Mouse (Mus musculus) liver, adult (tissue): ENCODE measurements around the gene Lgi1.

ENCODE experiments used
- GATA4 ChIP-seq: IDR thresholded peaks from 2 replicates; pipeline ENCODE4 v1.6.1; 2014; ENCODE audit warnings: mild to moderate bottlenecking, low read length; ENCODE audit not compliant: insufficient replicate concordance

The Lgi1 gene

DNA sequence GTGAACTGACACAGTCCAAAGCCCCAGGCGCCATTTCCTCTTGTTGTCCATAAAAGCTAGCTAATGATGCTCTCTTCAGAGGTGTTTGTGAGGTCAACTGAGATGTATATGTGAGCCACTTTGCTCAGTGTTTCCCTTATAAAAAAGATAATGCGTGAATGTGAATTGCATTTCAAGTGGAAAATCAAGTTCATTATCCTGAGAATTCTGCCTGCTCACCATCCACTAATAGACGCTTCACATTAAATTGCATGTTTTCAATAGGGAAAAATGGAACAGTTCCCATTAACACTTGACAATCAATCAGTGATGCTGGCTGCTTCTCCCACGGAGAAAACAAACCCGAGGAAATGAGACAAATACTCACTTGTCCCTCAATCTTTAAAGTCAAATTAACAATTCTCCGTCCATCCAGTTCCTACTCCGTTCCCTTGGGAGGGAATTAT, 18.1 kb upstream of the Lgi1 start:
- no peak for TF ChIP-seq GATA4

DNA sequence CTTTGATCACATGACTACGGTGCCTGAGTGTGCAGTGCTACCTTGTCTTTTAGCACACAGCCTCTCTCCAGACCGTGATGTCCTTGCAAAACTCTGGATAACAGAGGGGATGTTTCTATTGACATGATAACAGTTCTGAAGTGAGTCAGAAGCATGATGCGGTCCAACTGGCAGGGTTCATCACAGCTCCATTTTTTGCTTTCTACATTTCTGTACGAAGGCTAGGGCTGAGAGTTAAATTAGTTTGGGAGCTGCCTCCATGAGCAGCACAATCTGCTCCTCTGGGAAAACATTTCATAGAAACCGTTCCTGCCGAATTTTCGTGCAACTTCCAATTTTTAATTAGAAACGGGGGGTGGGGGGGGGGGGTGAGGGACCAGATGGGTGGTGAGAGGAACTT, 14.7 kb upstream of the Lgi1 start:
- TF ChIP-seq GATA4: no peak

DNA sequence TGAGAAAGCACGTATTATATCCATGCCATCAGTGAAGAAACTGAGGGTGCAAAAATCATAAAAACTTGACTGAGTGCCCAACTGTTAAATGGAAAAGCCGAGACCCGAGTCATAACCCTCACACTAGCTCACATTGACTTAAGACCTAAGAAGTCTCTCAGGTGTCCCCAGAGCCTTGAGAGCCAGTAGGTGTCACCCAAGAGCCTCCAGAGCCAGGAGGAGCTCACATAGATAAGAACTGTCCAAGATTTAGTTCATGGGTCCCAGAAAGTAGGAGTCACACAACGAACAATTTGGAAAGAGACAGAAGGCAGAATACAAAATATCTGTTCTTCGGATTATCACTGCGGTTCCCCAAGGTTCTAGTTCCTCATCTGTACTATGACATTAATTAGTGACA, 10.5 kb upstream of the Lgi1 start:
- TF ChIP-seq GATA4: no peak

DNA sequence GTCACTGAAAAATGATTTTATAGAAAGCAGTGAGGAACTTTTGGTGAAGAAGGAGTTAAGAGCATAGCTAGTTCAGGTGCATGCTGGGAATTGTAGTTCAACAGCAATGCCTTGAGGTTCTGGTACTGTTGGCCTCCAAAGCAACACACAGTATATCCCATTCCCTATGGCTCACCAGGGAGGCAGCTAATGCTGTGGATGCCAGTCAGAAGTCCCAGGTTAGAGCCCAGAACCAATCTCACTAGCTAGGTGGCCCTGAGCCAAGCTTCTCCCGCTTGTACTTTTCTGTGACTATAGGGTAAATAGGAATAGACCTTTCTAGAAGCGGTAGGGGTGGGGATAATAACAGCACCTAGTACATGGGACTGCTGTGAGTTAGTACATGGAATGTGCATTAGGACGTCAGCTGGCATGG, 5.7 kb upstream of the Lgi1 start:
- TF ChIP-seq GATA4: no peak

DNA sequence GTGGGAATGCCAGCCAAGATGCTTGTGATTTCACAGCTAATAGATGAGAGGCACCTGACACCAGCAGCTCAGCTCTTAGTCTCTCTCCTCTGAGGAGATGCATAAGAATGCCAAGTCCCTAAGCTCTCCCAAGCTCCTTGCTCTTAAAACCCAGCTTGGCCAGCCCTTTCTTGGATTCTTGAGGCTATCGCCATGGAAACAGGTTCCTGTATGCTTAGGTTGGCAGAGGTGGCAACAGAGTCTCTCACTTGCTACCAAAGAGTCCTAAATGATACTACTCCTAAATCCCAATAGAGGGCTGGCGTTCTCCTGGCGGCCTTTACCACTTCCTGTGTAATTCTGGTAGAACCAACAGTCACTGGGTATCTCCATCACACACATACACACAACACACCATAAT, 4.9 kb upstream of the Lgi1 start:
- no peak for TF ChIP-seq GATA4

DNA sequence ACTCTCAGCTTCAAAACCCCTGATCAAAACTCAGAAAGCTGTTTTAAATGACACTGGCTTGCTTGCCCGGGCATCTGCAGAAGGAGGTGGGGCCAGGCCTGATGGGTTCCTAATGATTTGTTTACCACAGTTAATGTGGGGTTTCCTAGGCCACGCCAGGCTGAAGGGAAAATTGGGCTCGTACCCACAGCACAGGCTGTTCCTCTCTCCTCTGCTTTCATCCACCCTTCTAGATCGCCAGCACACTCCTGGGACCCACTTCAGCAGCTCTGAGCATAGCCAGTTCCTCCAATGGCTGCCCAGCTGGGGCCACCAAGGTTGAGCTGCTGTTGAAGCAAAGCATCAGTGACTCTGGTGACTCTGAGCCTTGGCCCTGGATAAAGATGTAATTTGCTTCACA, 4.0 kb upstream of the Lgi1 start:
- TF ChIP-seq GATA4: no peak

DNA sequence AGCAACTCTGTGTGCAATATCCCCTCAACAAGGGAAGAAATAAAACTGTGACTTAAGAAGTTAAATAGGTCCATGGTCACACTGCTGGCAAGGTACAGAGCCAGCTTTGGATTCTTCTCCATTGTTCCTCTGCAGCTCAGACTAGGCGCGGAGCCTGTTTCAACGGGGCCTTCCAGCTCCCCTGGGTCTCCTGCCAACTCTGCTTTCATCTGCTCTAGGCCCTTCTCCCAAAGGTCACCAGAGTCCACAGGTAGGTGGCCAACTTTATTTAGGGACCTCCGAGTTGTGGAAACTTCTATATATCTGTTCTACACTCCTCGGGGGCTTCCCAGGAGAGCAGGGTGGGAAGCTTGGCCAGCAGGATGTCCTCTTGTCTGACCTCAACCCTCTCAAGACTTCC, 3.0 kb upstream of the Lgi1 start:
- no peak for TF ChIP-seq GATA4

DNA sequence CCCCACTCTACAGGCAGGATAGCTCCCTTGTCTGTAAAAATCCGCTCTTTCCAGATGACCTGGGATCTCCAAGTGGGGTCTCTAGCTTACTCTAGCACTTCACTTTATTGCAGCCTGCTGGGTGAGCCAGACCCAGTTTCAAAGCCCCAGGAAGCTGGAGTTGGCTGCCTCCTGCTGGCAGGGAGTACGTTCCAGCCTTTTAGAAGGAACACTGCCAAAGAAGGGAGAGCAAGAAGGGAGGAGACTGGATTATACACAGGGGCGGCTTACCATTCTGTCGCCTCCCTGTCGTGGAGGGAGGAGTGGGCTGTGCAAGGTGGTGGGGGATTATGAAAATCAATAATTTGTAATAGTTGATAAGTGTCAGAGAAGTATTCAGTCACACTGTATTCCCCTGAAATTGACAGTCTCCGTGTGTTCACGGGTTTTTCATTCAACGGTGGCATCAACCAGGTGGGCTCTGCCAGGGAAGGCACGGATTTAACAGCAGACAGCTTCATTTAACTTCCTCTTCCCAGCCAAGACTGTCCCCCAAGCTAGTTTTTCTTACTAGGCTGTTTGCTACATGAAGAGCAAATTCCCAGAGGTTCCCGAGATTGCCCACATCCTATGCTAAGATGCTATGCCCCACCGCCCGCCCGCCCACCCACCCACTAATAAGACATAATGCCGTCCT, 369 bp upstream of the Lgi1 start:
- TF ChIP-seq GATA4: no peak

DNA sequence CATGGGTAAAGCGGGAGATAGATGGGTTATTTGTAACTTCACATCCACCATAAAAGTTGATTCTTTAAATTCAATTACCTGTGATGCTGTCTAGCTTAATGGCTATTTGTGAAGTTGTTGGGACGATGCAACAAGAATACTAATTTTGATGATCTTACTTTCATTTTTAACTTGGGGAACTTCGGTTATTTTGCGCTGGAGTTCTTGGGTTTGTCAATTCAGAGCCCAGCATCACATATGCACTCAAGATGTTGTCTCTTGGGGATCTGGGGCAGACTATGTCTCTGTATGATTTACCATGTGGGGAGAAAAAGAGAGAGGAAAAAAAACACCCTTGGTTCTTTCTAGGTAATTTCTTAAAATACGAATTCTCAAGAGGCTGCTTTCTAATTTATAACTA, 1.4 kb downstream of the Lgi1 start:
- TF ChIP-seq GATA4: no peak

DNA sequence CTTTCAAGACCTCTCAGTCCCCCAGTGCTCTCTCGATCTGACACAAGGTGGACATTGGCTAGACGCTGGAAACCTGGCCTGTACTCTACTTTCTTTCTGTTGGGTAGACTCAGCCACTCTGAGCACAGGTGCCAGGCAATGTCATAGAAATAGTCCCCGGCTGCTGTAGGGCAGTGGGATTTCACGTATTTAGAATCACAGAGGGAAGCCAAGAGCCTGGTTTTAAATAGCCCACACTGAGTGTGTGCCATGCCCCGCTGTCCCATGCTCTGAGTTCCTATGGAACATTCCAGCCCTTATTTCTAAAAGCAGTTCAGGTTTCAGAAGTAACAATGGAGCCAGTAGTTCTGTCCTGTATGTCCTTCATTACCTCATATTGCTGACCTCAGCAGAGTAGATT, 3.1 kb downstream of the Lgi1 start:
- TF ChIP-seq GATA4: no peak

DNA sequence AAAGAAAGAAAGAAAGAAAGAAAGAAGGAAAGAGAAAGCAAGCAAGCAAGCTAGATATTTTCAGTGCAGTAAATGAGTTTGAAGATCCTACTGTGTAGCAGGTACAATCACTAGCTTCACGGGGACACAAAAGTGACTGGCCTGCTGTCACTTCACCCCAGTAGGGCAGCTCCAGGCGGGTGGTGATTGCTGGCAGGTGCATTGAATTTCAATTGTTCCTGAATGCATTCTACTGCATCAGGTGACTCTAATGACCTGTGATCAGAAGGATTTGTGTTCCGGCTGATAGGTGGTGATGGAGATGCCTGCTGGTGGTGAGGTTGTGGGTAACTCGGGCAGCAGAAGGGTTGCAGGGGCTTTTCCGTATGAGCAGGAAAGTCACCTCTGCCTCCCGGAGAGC, 6.7 kb downstream of the Lgi1 start:
- TF ChIP-seq GATA4: no peak

DNA sequence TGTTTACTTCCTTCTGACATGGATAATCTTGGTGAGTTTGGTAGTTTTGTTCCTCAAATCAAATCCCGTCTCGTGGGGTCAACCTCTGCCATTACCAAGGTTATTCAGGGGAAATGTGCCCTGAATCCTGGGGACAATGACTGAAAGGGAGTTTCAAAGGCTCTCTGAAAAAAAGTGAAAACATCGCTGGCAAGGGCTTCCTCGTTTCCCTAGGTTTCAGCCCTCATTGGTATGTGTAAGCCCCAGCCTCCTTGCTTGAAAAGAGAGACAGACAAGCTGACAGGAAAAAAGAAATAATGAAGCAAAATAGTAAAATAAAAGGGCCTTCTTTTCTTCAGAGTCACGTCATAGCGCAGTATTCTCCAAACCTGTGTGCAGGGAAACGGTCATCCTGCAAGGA, 9.5 kb downstream of the Lgi1 start:
- no peak for TF ChIP-seq GATA4

DNA sequence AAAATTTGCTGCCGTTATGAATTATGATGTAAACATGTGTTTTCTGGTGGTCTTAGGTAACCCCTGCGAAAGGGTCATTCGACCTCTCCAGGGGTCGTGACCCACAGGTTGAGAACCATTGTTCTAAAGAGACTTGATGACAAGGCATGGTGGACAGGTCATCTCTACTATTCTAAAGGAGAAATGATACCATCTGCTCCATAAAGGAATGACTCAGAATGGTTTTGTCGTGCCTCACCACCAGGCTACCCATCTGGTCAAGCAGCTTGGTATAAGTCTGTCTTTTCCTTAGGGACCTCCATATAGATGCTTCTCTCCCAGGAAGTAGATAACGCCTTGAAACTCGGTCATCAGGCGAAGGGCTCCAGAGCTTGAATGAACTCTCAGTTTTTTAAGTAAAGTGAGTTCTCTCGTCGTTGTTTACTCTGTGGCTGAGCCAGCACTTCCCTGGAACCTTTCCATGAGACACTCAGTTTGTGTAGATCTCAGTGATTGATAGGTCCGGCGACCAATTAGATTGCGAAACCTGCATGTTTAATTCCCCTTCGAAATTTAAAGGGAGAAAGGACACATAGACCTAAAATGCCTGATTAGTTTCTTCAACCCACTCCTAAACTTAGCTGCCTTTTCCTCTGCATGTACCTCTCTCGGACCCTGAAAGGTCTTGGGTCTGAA, 10.5 kb downstream of the Lgi1 start:
- TF ChIP-seq GATA4: no peak

DNA sequence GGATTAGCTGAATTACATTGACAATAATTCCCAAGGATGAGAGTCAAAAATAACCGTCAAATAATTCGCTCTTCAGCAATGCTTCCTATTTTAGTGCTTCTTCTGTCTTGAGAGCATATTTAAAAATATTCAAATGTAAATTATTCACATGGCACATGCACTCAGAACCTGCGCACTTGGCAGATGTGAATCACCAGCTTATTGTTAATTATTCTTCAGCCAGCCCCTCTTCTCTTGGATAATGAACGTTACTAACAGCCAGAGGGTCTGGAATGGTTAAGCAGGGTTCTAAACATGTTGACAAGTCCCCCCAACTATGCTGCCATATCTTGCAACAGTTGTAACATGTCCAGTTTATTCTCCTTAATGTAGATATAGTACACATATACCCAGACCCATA, 11.9 kb downstream of the Lgi1 start:
- no peak for TF ChIP-seq GATA4

DNA sequence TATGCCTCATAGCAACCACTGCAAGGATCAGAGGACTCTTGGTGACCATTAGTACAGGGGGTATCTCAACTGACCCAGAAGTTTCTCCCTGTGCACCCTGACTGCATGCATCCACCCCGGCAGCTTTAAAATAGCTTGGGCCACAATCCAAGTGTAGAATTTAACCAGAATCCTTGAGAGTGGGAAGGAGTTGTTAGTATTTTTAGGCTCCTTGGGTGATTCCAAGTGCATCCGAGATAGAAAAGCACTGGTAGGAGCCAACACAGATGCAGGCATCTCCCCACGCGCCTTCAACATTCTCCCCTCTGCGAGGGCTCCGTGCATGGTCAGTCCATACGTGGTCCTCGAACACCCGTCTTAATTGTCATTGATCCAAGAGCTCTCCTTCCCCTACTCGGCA, 15.9 kb downstream of the Lgi1 start:
- no peak for TF ChIP-seq GATA4

DNA sequence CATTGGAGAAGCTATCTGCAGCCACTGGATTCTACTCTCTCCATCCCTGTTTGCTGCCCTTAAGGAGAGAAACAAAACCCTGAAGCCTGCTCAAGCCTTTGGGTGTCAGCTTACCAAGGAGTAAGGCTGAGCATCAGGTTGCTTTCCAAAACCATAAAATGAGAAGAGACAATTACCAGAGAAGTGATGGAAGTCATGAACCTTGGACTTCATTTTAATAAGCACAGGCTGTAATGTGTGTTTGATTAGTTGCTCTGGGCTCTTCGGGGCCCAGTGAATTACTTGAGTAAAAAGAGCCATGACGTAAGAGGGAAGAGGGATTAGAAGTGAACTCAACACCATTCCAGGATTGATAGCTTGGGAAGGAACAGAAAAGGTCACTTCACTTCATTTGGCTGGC, 18.1 kb downstream of the Lgi1 start:
- no peak for TF ChIP-seq GATA4

DNA sequence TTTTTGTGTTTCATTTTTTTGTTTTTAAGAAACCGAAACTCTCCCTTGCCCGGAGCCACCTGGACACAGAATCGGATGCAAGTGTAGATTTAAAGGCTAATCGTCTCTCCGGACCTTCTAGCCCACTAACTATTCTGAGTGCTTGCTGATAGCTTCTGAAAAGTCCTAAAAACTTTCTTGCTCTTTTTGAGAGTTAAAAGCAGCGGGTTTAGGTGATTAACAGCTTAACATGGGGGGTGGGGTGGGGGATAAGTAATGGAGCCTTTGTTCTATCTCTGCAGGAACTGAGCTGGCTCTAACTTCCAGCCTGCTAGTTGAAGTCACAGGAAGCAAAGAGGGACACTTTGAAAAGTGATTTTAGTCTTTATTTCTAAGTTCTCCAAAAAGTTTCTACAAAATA, 24.2 kb downstream of the Lgi1 start:
- TF ChIP-seq GATA4: no peak
